Mouse (Mus musculus) heart, embryonic 16.5 days (tissue): Measurements from ENCODE around the gene Fn1. TPM values are rescaled to one million over a fixed set of nuclear protein-coding genes. Genes with fewer than 3 reads are reported as not detected.

Source experiments
- ATAC-seq: fragments of 200-750 bp; cut with Nextera tagmentation; replicated peaks from 2 replicates; pipeline ENCODE4 v1.8.0; 2017; ENCODE audit warnings: moderate number of reproducible peaks; ENCODE audit not compliant: insufficient read depth, low FRiP score; ENCODE audit errors: extremely low read depth
- H3K27ac ChIP-seq: fragments of 300-500 bp; sonication (generic); 2 replicates; pipeline ENCODE4 v1.5.1; 2014; ENCODE audit warnings: mild to moderate bottlenecking, low read length, control low read depth, moderate library complexity
- H3K27me3 ChIP-seq: fragments of 300-500 bp; sonication (generic); 2 replicates; pipeline ENCODE4 v1.6.1; 2014; ENCODE audit warnings: low read length, mixed read lengths; ENCODE audit not compliant: control insufficient read depth, insufficient read depth
- H3K36me3 ChIP-seq: fragments of 300-500 bp; sonication (generic); 2 replicates; pipeline ENCODE4 v1.6.1; 2014; ENCODE audit not compliant: control insufficient read depth, insufficient read depth
- H3K4me1 ChIP-seq: fragments of 300-500 bp; sonication (generic); 2 replicates; pipeline ENCODE4 v1.6.1; 2014; ENCODE audit warnings: low read length, mixed read lengths; ENCODE audit not compliant: control insufficient read depth, insufficient read depth
- H3K4me2 ChIP-seq: fragments of 300-500 bp; sonication (generic); 2 replicates; pipeline ENCODE4 v1.6.1; 2014; ENCODE audit warnings: low read depth, mild to moderate bottlenecking, control low read depth, low read length
- H3K4me3 ChIP-seq: fragments of 300-500 bp; sonication (generic); 2 replicates; pipeline ENCODE4 v1.5.1; 2014; ENCODE audit warnings: mild to moderate bottlenecking, control low read depth, low read length
- H3K9ac ChIP-seq: fragments of 300-500 bp; sonication (generic); 2 replicates; pipeline ENCODE4 v1.6.1; 2014; ENCODE audit warnings: low read length, control low read depth
- H3K9me3 ChIP-seq: fragments of 300-500 bp; sonication (generic); replicated peaks from 2 replicates; pipeline ENCODE4 v1.6.1; 2016; ENCODE audit warnings: low read length; ENCODE audit not compliant: control insufficient read depth
- WGBS: fragments of 180-500 bp; shearing (Covaris S2); extraction: QIAGEN DNeasy Blood & Tissue Kit; methylation state at CpG from one replicate; pipeline ENCODE4 v1.1.7; 2014; 5-methylcytosine and 5-hydroxymethylcytosine counted together
- polyA plus RNA-seq: library from polyadenylated mRNA; unstranded; fragments of >200 nt; fragmentation: Nextera tagmentation; extraction: Ambion mirVana; gene quantifications from 2 replicates; pipeline ENCODE4 v1.2.1, GENCODE M21; 2015

Fn1 gene
- polyA plus RNA-seq, 1 experiment from 2014 or later = 158 TPM

DNA sequence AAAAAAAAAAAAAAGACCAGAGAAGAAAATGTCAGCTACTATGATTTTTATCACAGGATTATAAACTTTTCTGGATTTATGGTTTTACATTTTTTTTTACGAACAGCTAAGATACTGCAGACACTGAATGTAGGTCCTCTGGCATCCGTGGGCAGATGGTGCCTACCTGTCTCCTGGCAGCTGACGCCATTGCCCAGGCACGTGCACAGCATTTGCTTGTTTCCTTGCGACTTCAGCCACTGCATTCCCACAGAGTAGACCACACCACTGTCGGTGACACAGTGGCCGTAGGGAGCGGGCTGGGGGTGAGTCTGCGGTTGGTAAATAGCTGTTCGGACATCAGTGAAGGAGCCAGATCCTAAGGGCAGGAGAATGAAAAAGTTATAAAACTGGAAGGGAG is 10.2 kb downstream of the Fn1 start:
- Histone ChIP-seq H3K36me3 (peaks cover 66% of the 10 kb centered on the region), H3K4me3 (no peak overlapping the region), H3K9ac (no peak overlapping the region), H3K4me2 (no peak overlapping the region), H3K27ac (no peak overlapping the region), H3K9me3 (no peaks in the 10 kb centered on the region), H3K4me1 (no peaks in the 10 kb centered on the region), H3K27me3 (no peaks in the 10 kb centered on the region)
- ATAC-seq = no peak
- 96% methylated on average over 10 of the region's 10 CpGs for WGBS

DNA sequence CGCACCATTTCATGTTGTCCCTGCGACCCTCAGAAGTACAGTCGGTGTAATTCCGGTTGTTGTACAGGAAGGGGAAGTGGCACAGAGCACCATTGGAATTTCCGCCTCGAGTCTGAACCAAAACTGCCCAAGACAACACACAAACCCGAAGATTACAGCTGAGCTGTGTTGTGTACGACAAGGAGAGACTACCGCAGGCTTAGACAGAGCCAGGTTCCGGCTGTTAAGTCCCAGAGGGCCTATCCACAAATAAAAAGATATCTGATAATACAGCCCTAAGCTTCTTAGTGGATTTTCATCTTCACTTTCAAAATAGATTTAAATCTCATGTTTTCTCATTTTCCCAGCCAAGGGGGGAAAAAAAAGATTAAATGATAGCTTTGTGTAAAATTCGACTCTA is 11.8 kb downstream of the Fn1 start:
- no peak overlapping the region for H3K27ac ChIP-seq
- no peaks in the 10 kb centered on the region for H3K4me1 ChIP-seq
- H3K4me2 ChIP-seq = no peak overlapping the region
- H3K36me3 ChIP-seq = peaks cover 66% of the 10 kb centered on the region
- no peak overlapping the region for H3K4me3 ChIP-seq
- no peak overlapping the region for H3K9ac ChIP-seq
- 83% methylated on average over 11 of the region's 11 CpGs for WGBS
- no peaks in the 10 kb centered on the region for H3K9me3 ChIP-seq
- ATAC-seq = no peak
- no peaks in the 10 kb centered on the region for H3K27me3 ChIP-seq

DNA sequence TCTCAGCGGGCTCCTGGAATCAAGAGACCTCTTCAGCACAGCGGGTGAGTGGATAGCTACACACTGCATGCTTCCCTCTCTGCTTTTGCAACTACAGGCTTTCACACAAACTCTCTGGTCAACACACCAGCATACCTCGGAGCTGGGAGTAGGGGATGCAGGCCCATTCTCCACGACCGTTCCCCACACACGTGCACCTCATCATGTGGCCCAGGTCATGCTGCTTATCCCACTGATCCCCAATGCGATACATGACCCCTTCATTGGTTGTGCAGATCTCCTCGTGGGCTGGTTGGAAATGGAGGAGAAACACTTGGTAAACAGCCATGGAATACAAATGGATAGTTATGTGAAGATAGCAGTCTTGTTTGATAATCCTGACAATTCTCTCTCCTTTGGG is 12.8 kb downstream of the Fn1 start:
- no peaks in the 10 kb centered on the region for H3K27me3 ChIP-seq
- H3K36me3 ChIP-seq = peaks cover 67% of the 10 kb centered on the region
- H3K4me2 ChIP-seq = no peak overlapping the region
- H3K4me1 ChIP-seq = no peaks in the 10 kb centered on the region
- no peak overlapping the region for H3K9ac ChIP-seq
- H3K27ac ChIP-seq = no peak overlapping the region
- no peak overlapping the region for H3K4me3 ChIP-seq
- no peak for ATAC-seq
- 89% methylated on average over 8 of the region's 8 CpGs for WGBS
- H3K9me3 ChIP-seq = no peaks in the 10 kb centered on the region

DNA sequence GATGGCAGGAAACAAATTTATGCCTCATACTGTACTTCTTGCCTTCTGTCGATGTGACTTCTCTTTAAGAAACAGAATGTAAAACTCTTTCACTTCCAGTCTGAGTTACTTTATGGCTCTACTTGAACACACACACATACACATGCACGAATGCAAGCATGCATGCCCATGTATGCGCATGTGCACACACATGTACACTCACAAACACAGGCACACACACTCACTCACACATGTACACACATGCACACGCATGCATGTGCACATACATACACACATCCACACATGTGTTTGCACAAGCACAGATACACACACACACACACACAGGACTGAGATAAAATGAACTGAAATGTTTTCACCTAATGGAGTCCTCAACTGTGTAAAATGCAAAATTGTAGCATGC is 16.3 kb downstream of the Fn1 start:
- ATAC-seq = no peak
- no peak overlapping the region for H3K4me2 ChIP-seq
- no peaks in the 10 kb centered on the region for H3K27me3 ChIP-seq
- no peak overlapping the region for H3K27ac ChIP-seq
- peaks cover 51% of the 10 kb centered on the region for H3K36me3 ChIP-seq
- no peak overlapping the region for H3K4me3 ChIP-seq
- no peaks in the 10 kb centered on the region for H3K9me3 ChIP-seq
- H3K4me1 ChIP-seq = no peaks in the 10 kb centered on the region
- no peak overlapping the region for H3K9ac ChIP-seq
- 93% methylated on average over 4 of the region's 4 CpGs for WGBS

DNA sequence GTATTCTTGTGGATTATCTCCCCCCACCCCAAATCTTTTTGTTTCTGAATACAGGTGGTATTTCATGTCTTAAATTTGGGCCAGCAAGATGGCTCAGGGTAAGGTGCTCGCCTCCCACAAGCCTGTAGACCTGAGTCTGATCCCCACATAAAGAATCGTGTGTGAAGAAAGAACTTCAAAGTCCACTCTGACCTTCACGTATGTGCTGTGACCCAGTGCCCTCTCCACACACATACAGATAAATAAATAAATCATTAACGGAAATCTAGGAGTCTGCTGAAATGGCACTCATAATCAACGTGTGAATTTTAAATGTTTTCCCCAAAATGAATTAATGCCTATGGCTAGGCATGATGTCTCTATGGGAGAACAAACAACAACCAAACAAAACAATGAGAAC is 16.9 kb downstream of the Fn1 start:
- Histone ChIP-seq H3K36me3 (peaks cover 47% of the 10 kb centered on the region), H3K27ac (no peak overlapping the region), H3K9me3 (no peaks in the 10 kb centered on the region), H3K27me3 (no peaks in the 10 kb centered on the region), H3K9ac (no peak overlapping the region), H3K4me3 (no peak overlapping the region), H3K4me1 (no peaks in the 10 kb centered on the region), H3K4me2 (no peak overlapping the region)
- 91% methylated on average over 5 of the region's 5 CpGs for WGBS
- no peak for ATAC-seq

DNA sequence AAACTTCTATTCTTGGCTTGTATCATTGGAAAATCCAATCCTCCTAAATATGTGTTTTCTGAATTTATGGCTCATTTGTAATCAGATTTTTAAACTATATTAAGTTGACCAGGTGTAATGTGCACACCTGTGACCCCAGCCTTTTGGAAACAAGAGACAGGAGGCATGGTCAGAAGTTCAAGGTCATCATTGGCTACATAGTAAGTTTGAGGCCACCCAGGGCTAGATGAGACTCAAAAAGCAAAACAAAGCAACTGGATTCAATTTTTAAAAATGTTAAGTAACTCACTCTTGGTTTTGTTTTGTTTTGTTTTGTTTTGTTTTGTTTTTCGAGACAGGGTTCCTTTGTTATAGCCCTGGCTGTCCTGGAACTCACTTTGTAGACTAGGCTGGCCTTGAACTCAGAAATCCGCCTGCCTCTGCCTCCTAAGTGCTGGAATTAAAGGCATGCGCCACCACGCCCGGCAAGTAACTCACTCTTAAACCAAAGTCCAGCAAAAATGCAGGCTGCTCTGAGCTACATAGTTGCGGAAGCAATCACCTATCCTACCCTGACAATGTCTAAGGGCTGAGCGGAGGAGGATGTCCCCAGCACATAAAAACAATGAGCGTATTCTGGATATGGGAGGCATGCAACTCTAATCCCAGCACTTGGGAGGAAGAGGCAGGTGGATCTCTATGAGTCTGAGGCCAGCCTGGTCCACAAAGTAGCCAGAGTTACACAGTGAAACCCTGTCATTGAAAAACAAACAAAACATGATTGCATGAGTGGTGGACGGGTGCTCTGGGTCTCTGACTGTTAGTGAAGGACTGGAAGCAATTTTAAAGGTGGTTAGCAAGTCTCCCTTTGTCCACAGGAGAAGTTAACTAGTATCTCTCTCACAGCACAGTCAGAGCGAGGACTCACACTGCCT is 17.6 kb downstream of the Fn1 start:
- WGBS = 89% methylated on average over 10 of the region's 10 CpGs
- ATAC-seq = no peak
- H3K4me1 ChIP-seq = no peaks in the 10 kb centered on the region
- H3K27ac ChIP-seq = no peak overlapping the region
- H3K36me3 ChIP-seq = peaks cover 47% of the 10 kb centered on the region
- H3K9me3 ChIP-seq = no peaks in the 10 kb centered on the region
- no peak overlapping the region for H3K9ac ChIP-seq
- no peaks in the 10 kb centered on the region for H3K27me3 ChIP-seq
- no peak overlapping the region for H3K4me2 ChIP-seq
- no peak overlapping the region for H3K4me3 ChIP-seq

DNA sequence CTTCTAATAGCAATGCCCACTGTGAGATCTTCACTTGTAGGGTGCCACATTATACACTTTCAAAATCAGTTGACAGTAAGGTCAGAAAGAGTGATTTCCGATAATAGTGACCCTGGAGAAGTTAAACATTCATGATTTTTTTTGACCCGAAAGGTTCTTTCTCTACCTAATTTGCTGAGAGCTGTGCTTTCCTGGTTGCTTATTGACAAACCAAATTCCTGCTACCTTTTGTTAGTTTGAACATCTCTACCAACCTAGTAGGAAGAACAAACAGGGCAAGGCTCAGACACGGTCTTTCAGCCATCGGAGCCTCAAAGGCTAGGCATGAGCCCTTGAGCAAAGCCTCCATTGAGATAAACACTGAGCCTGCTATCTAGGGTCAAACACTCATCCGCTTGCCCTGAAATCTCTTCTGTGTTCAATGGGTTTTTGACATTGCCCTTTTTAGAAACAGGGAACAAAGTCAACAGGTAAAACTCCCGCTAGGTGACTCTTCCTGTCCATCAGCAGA is 18.5 kb downstream of the Fn1 start:
- no peaks in the 10 kb centered on the region for H3K9me3 ChIP-seq
- H3K4me3 ChIP-seq = no peak overlapping the region
- no peak overlapping the region for H3K4me2 ChIP-seq
- no peak overlapping the region for H3K9ac ChIP-seq
- no peaks in the 10 kb centered on the region for H3K4me1 ChIP-seq
- no peaks in the 10 kb centered on the region for H3K27me3 ChIP-seq
- 70% methylated on average over 6 of the region's 6 CpGs for WGBS
- peaks cover 48% of the 10 kb centered on the region for H3K36me3 ChIP-seq
- ATAC-seq = no peak
- H3K27ac ChIP-seq = no peak overlapping the region

DNA sequence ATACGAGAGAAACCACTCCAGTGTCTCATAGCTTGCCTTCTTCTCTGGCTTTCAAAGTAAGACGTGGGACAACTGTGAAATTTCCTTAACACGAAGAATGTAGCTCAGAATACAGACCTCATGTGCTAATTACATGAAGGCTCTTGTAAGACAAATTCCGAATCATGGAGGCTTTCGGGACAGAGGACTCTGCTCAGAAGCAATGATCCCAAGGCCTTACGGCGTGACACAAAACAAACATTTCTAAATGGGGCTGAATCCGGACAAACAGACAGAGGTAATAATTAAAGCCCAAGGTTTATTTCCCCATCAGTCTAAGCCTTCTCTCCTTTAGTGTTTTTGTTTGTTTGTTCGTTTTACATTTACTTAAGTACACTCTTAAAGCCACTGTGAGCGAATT is 20.6 kb downstream of the Fn1 start:
- no peaks in the 10 kb centered on the region for H3K9me3 ChIP-seq
- no peak for ATAC-seq

DNA sequence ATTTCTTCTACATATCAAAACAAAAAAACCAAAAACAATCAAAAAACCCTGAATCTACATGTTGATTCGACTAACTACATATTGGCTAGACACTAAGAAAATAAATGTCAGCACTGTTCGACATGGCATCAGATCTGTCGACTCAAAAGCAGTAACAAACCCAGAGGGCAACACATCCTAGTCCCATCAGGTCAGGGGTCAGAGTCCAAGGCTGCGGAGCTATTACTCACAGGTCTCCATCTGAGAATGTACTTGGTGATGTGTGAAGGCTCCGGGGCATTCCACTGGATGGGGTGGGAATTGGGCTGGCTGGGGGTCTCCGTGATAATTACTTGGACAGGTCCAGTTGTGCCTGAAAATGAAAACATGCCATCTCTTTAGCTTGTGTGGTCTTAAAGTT is 21.2 kb downstream of the Fn1 start:
- Histone ChIP-seq H3K36me3 (peaks cover 54% of the 10 kb centered on the region), H3K4me2 (no peak overlapping the region), H3K9me3 (no peaks in the 10 kb centered on the region), H3K4me3 (no peak overlapping the region), H3K27me3 (no peaks in the 10 kb centered on the region), H3K4me1 (no peaks in the 10 kb centered on the region), H3K9ac (no peak overlapping the region), H3K27ac (no peak overlapping the region)
- 89% methylated on average over 6 of the region's 6 CpGs for WGBS
- ATAC-seq = no peak

More for the DNA sequence above, 20.6 kb downstream of the Fn1 start:
- H3K4me1 ChIP-seq = no peaks in the 10 kb centered on the region
- H3K27ac ChIP-seq = no peak overlapping the region
- no peak overlapping the region for H3K4me2 ChIP-seq
- H3K4me3 ChIP-seq = no peak overlapping the region
- H3K27me3 ChIP-seq = no peaks in the 10 kb centered on the region
- no peak overlapping the region for H3K9ac ChIP-seq
- WGBS = 86% methylated on average over 10 of the region's 10 CpGs
- H3K36me3 ChIP-seq = peaks cover 53% of the 10 kb centered on the region
